Mouse (Mus musculus) ovary, postnatal 14 days (tissue): ENCODE measurements around the gene Itga3.

ENCODE experiments used
- DNase-seq: peaks from one replicate; pipeline ENCODE4 v3.0.0; 2022; ENCODE audit warnings: low spot score

Gene Itga3

GRCm38 (mm10) chr11:95095596-95095995 is 19.0 kb upstream of the Itga3 start:
- no peak for DNase-seq

- DNase-seq: no peak
Measured at GRCm38 (mm10) chr11:95093077-95093476, 16.5 kb upstream of the Itga3 start.

GRCm38 (mm10) chr11:95088857-95089779 is 12.5 kb upstream of the Itga3 start:
- no peak for DNase-seq

- DNase-seq: no peak
Measured at GRCm38 (mm10) chr11:95088286-95088685, 11.7 kb upstream of the Itga3 start.

DNA sequence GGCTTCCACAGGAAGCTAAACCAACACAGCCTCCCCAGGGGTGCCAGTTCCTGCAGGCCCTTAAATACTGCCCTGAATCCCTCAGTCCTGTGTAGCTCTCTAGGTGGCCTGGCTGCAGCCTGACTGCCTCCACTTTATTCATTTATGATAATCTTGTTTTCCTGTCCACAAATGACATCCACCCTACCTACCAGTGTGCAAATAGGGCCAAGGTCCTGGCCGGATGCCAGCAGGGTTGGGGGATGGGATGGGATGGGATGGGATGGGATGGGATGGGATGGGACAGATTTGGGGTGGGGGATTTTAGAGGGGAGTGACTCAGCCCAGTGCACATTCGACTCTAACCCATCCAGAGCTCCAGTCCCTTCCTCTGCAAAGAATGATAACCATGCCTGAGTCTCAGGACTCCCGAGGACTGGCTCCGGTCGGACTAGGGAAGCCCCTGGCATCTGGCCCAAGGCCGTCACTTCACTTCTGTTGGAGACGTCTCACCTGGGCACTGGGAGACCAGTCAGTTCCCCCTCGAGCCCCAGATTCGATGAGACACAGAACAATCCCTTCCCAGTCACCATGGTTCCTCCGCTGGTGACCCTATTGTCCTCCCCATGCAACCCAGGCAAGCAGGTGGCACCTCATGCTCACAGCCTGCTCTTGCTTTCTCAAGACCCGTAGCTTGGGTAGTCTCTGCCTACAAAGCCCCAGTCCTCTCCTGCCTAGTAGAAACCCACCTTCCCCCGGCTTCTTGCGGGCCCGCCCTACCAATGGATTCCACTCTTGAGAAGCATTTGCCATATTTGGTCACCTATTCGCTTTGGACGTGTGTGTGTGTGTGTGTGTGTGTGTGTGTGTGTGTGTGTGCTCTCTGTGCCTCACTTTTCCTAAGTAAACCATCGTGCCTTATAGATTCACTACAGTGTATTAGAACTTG is 11.0 kb upstream of the Itga3 start:
- no peak for DNase-seq

GRCm38 (mm10) chr11:95086229-95086628 is 9.6 kb upstream of the Itga3 start:
- no peak for DNase-seq

DNA sequence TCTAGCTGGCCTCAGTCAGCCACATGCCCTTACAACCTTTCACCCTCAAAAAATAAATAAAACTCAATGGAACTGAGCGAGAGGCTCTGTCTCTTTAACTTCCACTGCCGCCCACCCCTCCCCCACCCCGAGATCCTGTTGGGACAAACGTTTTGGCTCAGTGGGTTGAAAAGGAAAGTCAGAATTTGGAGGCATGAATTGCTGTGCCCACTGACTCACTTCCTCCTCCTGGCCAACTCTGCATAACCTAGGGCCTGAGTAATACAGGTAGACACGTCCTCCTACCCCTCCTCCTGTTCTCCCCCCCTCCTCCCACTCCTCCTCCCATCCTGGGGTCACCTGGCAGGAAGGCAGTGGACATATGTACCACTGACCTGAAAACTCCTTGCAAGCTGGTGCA is 9.1 kb upstream of the Itga3 start:
- DNase-seq: no peak

DNA sequence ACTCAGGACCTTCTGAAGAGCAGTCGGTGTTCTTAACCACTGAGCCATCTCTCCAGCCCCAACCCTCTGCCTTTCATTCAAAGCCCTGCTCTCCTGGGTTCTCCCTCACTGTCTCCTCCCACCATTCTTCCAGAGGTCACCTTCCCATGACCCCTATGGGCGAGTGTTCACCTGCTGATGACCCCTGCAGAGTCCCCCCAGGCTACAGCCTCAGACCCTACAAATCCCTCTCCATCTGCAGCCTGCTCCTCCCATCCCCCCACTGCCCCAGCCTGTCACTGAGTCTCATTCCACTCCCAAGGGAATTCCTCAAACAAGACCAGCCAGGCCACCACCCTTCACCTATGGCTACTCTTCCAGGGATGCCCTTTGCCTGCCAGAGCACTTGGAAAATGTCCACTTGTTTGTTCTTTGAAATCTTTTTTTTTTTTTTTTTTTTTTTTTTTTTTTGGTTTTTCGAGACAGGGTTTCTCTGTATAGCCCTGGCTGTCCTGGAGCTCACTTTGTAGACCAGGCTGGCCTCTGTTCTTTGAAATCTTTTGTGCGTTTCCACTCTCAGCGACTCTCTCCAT is 8.3 kb upstream of the Itga3 start:
- DNase-seq: no peak

DNA sequence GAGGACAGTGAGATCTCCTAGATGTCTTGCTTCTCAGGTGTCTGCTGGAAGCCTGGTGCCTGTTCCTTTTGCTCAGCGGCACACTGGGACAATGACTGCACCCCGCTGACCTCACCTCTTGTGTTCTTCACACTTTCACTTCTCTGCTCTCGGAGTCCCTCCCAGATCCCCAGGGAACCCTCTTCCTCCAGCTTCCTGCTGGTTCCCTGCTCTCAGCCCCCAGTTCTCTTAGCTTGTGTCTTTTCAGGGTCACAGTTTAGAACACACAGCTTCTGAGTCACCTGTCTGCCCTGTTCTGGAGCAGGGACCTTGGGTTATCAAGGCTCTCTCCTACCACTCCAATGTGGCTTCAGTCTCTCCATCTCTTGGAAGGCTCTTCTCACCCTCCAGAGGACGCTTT is 7.6 kb upstream of the Itga3 start:
- no peak for DNase-seq

DNA sequence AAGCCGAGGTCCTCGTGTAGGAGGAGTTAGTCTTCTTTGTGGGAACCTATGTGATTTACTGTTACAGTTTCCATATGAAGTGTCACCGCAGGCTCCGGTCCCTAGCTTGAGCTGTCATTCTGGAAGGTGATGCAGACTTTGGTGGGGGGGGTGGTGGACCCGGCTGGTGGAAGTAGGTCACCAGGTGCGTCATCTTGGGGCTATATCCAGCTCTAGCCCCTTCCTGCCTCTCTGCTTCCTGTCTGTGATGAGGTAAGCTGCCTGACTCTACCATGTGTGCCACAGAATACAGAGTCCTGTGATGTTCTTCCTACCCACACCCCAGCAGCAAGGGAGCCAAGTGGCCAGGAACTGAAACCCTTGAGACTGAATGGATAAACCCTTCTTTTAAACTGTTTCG is 6.3 kb upstream of the Itga3 start:
- DNase-seq: no peak

- no peak for DNase-seq
Measured at GRCm38 (mm10) chr11:95080783-95081182, 4.2 kb upstream of the Itga3 start.

- DNase-seq: no peak
Measured at GRCm38 (mm10) chr11:95079256-95079875, 2.8 kb upstream of the Itga3 start.

DNA sequence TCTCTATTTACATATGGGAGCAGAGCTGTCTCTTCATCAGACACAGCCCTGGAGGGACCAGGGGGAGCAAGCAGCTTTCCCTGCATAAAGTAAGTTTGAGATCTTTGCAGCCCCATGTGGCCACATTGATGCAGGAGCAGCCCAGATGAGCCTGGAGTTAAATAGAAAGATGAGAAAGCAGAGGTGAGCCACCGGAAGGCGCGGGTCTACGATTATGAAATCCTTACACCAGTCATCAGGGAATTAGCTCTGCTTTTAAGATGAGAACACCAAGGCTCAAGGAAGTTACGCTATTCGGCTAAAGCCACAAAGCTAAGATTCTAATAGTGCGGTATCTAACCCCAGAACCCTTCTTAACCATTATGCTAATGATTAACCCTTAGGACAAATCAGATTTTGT is 1.4 kb upstream of the Itga3 start:
- DNase-seq: no peak

- DNase-seq: no peak
Measured at GRCm38 (mm10) chr11:95076041-95076535, 513 bp downstream of the Itga3 start.

- DNase-seq: no peak
Measured at GRCm38 (mm10) chr11:95075197-95076040, 1.2 kb downstream of the Itga3 start.

- DNase-seq: no peak
Measured at GRCm38 (mm10) chr11:95074694-95075093, 1.9 kb downstream of the Itga3 start.

DNA sequence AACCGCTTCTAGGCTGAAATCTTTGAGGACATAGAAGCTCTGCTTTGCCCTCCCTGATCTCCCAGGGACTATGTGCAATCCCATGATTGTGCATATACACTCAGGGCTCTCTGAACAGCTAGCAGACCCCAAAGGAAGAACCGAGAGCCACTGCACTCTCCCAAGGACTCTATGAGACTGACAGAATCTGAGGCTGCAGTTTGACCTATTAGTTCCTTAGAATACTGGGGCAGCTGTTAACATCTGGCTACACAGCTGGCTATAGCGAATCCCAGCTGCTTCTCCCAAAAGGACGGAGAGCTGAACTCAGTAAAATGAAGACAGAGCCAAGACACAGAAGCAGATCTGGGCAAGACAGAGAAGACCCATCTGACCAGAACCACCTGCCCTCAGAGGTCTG is 2.8 kb downstream of the Itga3 start:
- no peak for DNase-seq

DNA sequence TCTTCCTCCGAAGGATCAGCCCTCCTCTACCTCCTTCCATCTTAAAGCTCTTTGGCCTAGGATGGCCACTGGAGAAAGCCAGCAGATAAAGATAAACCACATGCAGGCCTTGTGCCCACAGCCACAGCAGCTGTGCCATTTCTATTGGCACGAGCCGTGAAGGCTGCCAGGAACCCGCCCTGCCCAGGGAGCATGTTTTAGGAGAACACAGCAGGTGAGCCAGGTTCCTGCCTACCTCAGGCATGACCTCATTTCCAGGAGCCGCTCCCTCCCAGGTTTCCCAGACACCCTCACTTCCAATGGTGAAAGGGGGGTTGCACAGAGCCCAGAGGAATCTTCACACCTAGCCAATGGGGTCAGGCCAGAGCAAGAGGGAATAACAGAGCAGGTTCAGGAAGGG is 3.8 kb downstream of the Itga3 start:
- no peak for DNase-seq

DNA sequence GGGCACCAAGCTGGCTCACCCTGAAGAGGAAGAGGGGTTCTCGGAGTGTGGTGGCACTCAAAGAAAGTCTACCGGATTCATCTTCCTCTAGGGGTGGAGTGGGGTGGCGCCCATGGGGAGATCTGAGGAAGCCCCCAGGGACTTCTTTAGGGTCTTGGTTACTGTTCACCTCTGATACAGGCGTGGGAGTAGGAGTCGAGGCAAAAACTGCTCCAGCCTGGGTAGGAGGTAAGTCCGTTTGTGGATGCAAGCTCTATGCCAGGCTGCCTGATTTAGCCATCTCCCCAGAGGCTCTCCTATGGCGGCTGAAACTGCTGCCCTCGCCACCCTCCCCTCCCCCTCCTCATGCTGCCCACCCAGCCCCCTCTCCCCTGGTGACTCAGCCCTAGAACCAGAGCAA is 4.5 kb downstream of the Itga3 start:
- DNase-seq: no peak

- DNase-seq: no peak
Measured at GRCm38 (mm10) chr11:95071266-95071665, 5.3 kb downstream of the Itga3 start.
